Mouse (Mus musculus) urinary bladder, postnatal 25 days (tissue): ENCODE results near the gene Gm11639.

Experiments used
- DNase-seq: peaks from one replicate; pipeline ENCODE4 v3.0.0; 2022; ENCODE audit warnings: low spot score

Gm11639 gene

DNA sequence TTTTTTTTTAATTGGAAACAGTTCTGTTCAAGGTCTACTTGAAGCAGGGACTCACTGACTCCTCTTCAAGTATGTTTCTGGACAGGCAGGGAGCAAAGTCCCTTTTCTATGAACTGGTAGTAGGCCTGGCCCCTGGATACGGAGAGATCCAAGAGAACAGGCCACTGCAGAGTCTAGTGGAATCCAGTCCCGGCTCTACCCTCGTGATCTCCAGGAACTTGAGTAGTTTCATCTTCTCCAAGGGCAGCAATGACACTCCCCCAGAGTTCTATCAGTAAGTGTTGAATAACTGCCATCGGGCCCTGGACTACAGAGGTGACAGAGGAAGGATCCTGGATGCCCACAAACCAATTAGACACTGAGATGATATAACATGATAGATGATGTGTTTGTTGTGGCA lies 470.4 kb downstream of the Gm11639 start:
- DNase-seq: no peak

DNA sequence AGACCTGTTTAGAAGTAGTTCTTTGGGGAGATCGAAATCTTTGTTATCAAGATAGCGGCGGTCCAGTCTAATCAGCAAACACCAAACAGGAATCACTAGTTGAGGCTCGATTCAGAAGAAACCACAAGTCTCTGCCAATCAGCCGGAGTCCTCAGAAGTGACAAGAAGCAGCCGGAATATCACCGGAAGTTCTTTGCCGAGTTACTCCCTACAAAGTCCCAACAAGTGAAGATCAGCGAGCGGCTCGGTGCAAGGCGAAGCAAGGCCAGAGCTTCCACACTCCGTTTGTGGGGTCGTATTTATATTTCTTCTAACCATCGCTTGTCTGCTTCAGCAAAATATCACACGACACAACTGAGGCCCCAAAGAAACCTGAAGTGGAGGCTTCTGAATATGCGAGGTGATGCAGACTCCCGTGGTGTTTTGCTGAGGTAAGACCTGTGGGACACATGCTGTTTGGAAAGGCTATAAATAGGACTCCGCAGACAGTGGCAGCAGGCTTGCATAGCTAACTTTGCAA lies 471.3 kb downstream of the Gm11639 start:
- no peak for DNase-seq

DNA sequence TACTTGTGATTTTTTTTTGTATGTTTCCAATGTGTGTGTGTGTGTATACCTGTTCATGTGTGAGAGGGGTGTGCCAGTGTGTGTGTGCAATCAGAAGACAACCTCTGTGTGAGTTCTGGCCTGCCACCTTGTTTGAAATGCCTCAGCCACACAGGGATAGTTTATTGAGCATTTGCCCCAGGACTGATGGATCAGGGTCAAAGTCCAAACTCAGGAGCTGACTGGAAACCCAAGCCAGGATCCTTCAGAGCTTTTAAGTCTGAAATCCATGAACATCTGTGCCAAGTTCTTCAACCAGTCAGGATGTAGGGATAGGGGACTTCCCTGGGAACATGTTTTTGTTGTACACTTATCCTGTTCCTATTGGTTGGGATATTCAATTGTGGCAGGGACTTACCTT lies 472.5 kb downstream of the Gm11639 start:
- DNase-seq: no peak

DNA sequence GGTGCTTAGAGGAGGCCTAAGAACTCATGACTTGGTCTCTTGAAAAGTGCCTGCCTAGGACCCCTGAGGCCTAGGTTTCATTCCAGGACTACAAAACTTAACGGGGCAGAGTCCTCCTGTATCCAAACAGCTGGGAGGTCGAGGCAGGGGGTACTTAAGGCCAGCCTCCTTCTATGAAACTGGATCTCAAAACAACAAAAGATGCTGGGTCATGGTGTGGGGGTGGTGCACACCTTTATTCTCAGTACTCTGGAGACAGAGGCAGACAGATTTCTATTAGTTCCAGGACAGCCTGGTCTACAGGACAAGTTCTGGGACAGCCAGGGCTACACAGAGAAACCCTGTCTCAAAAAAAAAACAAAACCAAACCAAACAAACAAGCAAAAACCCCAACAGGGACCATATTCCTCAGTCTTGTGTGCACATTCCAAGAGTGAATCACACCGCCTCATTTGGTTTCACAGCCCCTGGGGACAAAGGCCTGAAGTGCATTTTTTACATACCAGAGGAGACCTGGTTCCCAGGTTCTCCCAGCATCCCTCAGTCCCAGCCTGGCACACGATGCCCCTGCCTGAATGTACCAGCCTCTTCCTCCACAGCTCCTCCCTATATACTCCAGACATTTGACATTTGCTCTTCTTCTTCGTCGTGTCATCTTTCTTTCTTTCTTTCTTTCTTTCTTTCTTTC lies 474.3 kb downstream of the Gm11639 start:
- no peak for DNase-seq

DNA sequence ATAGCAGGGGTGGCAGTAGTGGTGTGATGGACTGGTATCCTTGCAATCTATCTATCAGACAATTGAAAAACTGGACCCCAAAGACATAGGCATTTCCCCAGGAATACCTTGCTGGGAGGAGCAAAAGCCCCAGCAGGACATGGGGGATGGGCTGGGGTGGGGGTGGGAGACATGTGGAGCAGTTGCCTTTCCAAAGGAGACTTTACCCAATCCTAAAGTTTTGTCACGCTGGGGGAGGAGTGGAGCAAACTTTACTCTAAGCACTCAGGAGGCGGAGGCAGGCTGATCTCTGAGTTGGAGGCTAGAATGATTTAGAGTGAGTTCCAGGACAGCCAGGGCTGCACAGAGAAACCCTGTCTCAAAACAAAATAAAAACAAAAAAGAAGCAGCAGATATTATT lies 475.9 kb downstream of the Gm11639 start:
- no peak for DNase-seq

DNA sequence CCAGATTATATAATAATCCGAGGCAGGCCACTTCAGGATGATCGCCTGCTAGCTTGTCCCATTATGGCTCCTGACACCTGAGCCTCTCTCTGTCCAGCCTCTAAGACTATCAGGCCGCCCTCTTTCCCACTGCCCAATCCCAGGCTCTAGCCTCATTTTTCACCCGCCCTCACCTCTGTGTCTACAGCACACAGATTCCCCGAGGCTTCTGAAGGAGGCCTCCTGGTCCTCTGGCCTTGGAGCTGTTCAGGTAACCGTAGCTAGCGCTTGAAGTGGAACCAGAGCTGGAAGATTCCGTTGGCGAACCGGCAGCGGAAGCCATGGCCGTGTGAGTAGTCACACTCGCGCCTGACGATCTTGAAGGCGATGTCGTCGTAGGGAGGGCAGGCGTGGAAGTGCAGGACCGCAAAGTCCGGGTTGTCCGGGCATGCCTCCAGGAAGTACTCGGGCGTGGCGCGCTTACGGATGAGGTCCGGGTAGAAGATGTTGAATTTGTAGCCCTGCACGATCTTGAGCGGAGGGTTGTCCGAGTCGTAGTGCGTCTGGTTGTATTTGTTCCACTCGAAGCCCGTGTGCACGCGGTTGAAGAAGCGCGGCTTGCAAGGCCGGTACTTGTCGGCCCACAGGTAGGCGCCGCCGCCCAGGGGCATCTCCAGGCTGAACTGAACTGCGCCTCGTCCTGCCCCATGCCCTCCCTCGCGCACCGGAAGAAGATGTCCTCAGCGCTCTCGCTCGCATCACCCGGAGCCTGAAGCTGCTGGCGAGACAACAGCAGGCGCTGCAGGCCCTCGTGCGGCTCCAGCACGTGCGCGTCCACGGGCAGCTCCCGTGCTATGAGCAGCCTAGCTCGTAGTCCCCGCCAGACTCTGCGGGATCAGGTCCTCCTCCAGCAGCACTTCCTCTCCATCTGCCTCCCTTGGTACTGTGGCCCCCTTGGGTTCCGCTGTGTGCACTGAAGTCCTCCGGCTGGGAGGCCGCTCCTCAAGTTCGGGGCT lies 479.3 kb downstream of the Gm11639 start:
- no peak for DNase-seq

DNA sequence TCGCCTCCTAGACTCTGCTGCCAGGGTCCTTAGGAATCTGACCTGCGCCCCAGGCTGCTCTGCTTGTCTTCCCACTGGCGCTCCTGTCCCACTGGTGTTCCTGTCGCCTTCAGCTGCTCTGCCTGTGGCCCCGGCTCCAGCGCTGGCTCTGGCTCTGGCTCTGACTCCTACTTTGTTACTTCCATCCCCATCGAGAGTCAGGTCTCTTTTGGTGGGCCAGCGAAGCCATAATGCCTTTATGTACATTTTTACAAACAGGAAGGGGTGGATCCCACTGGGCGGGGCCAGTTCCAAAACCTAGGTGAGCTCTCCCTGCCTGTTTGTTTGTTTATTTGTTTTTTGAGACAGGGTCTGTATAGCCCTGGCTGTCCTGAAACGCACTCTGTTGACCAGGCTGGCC lies 481.3 kb downstream of the Gm11639 start:
- no peak for DNase-seq
